Mouse (Mus musculus) gastrocnemius, adult 8-10 months (tissue): Measurements from ENCODE around the gene Mrps9. TPM values are rescaled to one million over a fixed set of nuclear protein-coding genes. Genes with fewer than 3 reads are reported as not detected.

Source experiments
- DNase-seq, 2 experiments: peaks; one replicate each; pipeline ENCODE4 v3.0.0; 2022; ENCODE audit warnings: low spot score in 2 of 2
- total RNA-seq, 4 experiments: library from RNA; stranded (reverse); gene quantifications; 2 replicates each; pipeline ENCODE4 v1.2.4; 2022

The Mrps9 gene
- total RNA-seq, 4 experiments from 2014 or later = 41.2 to 43.1 (median 41.7) TPM

DNA sequence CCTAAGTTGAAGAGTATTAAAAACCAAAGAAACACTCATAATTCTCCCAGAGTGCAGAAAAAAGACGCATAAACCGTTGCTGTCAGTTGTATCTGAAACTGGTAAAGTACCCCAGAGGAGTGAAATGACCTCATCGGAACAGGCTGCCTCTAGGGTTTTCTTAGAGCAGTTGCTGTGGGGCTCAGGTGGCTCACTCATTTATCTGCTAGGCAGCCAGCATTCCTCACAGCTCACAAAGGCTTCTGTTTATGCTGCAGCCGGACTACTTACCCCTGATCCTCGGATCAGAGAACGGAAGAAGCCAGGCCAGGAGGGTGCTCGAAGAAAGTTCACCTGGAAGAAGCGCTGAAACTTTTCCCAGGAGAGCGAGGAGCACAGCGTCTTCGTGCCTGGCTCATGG is 54.1 kb downstream of the Mrps9 start:
- no peak for DNase-seq

DNA sequence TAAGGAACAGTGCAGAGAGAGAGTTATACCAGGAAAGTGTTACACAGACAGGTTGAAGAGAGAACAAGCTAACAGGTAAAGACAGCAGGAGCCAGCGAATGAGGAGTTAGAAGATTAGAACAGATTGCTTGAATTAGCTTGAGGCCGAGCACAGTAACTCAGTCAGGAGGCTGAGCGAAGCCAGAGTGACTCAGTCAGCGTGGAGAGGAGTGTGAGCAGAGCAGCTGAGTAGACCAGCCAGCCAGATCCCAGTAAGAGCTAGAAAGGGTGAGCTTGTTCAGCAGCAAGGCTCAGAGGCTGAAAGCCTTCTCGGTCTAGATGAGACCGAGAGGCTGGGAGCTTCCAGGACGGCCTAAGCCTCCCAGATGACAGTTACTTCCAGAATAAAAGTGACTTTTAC is 55.7 kb downstream of the Mrps9 start:
- DNase-seq = no peak

DNA sequence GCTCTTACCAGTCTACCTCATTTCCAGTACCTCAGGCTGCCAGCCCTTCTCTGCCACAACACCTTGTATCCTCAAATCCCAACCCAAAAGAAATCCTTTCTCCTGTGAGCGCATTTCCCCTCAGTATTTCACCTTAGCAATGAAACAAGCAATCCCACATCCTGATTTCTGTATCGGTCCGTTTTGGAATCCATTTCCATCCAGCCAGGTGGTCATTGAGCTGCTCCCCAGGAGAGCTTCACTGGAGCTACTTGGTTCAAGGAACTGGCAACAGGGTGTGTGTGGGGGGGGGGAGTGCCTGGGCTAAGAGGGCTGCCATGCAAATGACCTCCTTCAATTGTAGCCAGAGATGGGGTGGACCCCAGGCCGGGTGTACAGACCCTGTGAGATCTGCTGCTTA is 56.1 kb downstream of the Mrps9 start:
- DNase-seq = no peak

DNA sequence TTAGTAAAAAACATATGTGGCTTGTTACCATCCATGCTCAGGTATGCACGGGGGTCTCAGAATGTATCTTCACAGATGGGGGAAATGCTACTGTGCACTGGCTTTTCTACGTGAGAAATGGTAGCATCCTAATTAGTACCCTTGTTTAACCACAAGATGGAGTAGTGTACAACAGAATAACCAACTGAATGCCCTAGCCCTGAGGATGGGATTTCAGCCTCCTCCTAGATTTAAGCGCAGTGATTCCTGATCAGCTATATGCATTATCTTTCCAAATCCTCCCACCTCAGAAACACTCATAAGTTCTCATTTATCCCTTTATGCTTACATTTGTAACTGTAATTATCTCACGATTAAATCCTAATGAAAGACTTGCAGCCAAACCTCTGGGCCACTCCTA is 64.0 kb downstream of the Mrps9 start:
- DNase-seq = no peak

DNA sequence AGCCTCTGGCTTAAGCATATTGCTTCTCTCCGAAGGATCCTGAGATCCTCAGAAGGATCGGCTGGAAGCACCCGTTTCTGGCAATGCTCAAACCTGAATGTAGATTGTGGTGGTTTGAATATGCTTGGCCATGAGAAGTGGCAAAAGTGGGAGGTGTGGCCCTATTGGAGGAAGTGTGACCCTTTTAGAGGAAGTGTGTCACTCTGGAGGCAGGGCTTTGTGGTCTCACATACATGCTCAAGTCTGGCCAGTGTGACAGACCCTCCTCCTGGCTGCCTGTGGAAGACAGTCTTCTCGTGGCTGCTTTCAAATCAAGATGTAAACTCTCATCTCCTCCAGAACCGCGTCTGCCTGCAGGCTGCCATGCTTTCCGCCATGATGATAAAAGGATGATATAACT is 65.7 kb downstream of the Mrps9 start:
- DNase-seq = no peak

DNA sequence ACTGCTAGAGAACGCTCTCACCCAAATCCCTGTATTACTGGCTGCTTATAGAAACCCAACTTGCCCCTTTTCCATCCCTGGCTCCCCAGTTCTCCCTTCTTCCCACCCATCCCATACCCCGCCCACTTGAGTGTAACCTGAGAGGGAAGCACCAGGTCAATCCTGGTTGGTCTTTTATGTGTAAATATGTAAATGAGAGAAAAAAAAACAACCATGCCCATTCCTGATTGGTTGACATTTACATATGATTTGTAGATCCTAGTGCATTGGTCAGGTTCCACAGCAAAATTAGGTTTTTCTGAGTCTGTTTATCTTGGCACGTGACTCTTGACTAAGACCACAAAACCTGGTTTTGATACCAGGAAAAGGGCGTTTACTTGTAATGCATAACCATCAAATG is 66.9 kb downstream of the Mrps9 start:
- DNase-seq = no peak

DNA sequence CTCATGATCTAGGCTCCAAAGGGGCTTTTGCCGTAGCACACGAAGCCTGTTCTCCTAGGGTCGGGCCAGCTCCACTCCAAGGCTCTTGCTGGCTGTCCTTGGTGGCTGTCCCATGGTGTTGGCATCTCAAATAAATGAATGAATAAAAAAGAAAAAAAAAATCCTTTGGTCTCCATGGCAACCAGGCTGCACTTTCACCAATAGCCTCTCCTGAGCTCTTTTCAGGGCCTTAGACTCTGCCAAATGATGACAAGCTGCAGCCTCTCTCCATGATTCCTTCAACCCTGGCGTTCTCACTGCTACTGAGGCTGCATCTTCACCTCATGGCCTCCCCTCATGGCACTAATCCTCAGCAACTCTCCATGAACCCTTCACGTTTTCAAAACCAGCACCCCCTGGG is 72.9 kb downstream of the Mrps9 start:
- no peak for DNase-seq

DNA sequence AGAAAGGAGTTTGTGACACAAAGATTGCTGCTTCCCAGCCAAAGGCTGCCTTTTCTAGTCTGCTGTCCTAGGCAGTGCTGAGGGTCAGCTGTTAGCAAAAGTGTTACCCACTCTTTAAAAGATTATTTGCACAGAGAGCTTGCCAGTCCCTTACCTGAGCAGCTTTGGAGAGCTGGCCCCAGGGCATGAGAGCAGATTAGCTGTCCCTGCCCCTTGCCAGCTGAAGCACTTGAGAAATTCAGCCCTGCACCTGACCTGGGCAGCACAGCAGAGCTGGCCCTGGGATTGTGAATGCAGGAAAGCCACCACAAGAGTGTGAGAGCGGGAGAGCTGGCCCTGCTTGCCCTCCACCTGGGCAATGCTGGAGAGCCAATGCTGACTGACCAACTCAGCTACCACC is 82.6 kb downstream of the Mrps9 start:
- no peak for DNase-seq

DNA sequence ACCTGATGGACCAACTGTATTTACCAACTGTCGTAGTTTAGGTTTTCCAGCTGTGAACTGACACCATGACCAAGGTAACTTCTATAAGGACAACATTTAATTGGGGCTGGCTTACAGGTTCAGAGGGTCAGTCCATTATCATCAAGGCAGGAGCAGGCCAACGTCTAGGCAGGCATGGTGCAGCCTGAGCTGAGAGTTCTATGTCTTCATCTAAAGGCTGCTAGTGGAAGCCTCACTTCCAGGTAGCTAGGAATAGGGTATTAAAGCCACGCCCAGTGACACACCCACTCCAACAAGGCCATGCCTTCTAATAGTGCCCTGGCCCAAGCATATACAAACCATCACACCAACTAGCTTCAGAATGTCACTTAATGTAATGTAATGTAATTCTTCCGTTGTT is 97.5 kb downstream of the Mrps9 start:
- DNase-seq = no peak

DNA sequence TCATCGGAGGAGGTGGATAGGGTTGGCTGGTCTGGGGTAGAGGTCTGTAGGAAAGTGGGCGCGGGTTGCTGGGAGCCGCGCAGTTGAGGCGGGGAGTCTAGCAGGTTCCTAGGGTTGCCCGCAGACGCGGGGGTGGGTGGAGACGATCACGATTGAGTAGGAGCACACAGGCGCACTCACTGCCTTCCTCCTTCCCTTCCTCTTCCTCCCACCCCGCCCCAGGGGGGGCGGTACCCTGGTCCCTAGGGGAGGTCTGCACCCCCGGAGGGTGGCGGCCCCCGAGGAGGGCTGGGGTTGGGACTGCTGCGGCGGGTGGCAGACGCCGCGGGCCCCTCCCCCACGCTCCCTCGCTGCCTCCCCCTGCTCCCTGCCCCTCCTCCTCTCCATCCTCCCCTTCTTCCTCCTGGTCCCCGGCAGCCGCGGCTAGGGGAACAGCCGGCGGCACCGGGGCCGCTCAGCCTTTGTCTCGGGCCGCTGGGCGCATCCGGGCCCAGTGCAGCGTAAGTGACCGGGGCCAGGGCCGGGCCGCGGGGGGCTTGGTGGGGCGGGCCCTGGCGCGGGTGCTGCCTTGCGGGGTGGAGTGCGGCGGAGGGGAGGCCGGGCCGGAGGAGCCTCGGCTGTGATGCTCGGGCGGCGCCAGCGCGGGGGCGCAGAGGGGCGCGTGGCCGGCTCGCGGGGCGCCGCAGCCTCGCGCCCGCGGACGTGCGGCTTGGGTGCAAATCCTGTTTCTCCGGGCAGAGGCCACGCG is 101.9 kb downstream of the Mrps9 start, which contains the start of gene Gpr45:
Gpr45 (plus strand) TSS at position 139 of the 748 bp plus-strand sequence.
- no peak for DNase-seq

DNA sequence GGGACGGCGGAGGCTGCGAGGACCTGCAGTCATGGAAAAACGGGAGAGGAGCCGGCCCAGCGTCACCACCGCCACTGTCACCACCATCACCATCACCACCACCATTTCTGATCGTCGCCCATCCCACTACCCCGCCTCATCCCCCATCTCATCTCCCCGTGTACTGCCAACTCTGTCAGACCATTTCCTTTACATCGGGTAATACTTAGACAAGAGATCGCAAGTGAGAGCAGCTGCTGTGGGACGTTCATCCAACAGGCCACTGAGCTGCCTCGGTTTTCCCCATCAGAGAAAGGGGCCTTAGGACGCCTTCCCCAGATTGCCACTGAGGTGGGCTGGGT is 102.4 kb downstream of the Mrps9 start:
- no peak for DNase-seq

Other genes with a start within 250 kb of the Mrps9 start
- under 1 TPM in 1 of 4 experiments, not detected in 3; 0.04 TPM for gene Pou3f3, start 155.5 kb upstream of the Mrps9 start, total RNA-seq
- not detected for gene Gpr45, start 101.6 kb downstream of the Mrps9 start, total RNA-seq
- gene Tgfbrap1, start 247.4 kb downstream of the Mrps9 start, total RNA-seq = 10 to 100 TPM; 11.3 to 15.0 (median 13.3) TPM
- gene AI597479, start 247.5 kb downstream of the Mrps9 start, total RNA-seq = 10 to 100 TPM; 16.9 to 19.4 (median 18.6) TPM